Mouse (Mus musculus) v-Abl transformed pro-B cells (cell line): ENCODE data around the gene Etnk2.

Experiments
- in situ Hi-C, 2 experiments: fragments of 400-800 bp; cut with MboI; formaldehyde crosslinking; loops; one replicate each; pipeline ENCODE4 v1.15.1; 2025; ENCODE audit not compliant: unreplicated experiment in 2 of 2

Gene Etnk2

GRCm38 (mm10) chr1:133408880-133409516 lies 45.6 kb downstream of the Etnk2 start:
- in situ Hi-C loops: loop anchor here in 1 of 2 experiments (25.0 kb wide), 1 partner anchor 672 kb away; the partner anchor contains the start of gene Nfasc

- in situ Hi-C loops: loop anchor here in 1 of 2 experiments (25.0 kb wide), 1 partner anchor 672 kb away; the partner anchor contains the start of gene Nfasc
These were observed 46.4 kb downstream of the Etnk2 start for GRCm38 (mm10) chr1:133409786-133410185.

GRCm38 (mm10) chr1:133411506-133412147 lies 48.3 kb downstream of the Etnk2 start:
- in situ Hi-C loops: loop anchor here in 1 of 2 experiments (25.0 kb wide), 1 partner anchor 674 kb away; the partner anchor contains the start of gene Nfasc

- in situ Hi-C loops: loop anchor here in 1 of 2 experiments (25.0 kb wide), 1 partner anchor 676 kb away; the partner anchor contains the start of gene Nfasc
These were observed 49.6 kb downstream of the Etnk2 start for GRCm38 (mm10) chr1:133412941-133413340.

GRCm38 (mm10) chr1:133415086-133415485 lies 51.7 kb downstream of the Etnk2 start:
- in situ Hi-C loops: loop anchor here in 1 of 2 experiments (25.0 kb wide), 1 partner anchor 678 kb away; the partner anchor contains the start of gene Nfasc

- in situ Hi-C loops: loop anchor here in 1 of 2 experiments (25.0 kb wide), 1 partner anchor 678 kb away; the partner anchor contains the start of gene Nfasc
These were observed 52.1 kb downstream of the Etnk2 start for GRCm38 (mm10) chr1:133415505-133415904.

- in situ Hi-C loops: loop anchor here in 1 of 2 experiments (25.0 kb wide), 1 partner anchor 679 kb away; the partner anchor contains the start of gene Nfasc
These were observed 53.1 kb downstream of the Etnk2 start for GRCm38 (mm10) chr1:133416472-133416871.

GRCm38 (mm10) chr1:133417113-133417512 lies 53.7 kb downstream of the Etnk2 start:
- in situ Hi-C loops: loop anchor here in 1 of 2 experiments (25.0 kb wide), 1 partner anchor 680 kb away; the partner anchor contains the start of gene Nfasc

GRCm38 (mm10) chr1:133417539-133417938 lies 54.2 kb downstream of the Etnk2 start:
- in situ Hi-C loops: loop anchor here in 1 of 2 experiments (25.0 kb wide), 1 partner anchor 680 kb away; the partner anchor contains the start of gene Nfasc

GRCm38 (mm10) chr1:133418164-133418800 lies 54.9 kb downstream of the Etnk2 start:
- in situ Hi-C loops: loop anchor here in 1 of 2 experiments (25.0 kb wide), 1 partner anchor 681 kb away; the partner anchor contains the start of gene Nfasc

GRCm38 (mm10) chr1:133419178-133419834 lies 55.9 kb downstream of the Etnk2 start:
- in situ Hi-C loops: loop anchor here in 1 of 2 experiments (25.0 kb wide), 1 partner anchor 682 kb away; the partner anchor contains the start of gene Nfasc

GRCm38 (mm10) chr1:133420491-133420890 lies 57.1 kb downstream of the Etnk2 start:
- in situ Hi-C loops: loop anchor here in 1 of 2 experiments (25.0 kb wide), 1 partner anchor 683 kb away; the partner anchor contains the start of gene Nfasc

GRCm38 (mm10) chr1:133421061-133421460 lies 57.7 kb downstream of the Etnk2 start:
- in situ Hi-C loops: loop anchor here in 1 of 2 experiments (25.0 kb wide), 1 partner anchor 684 kb away; the partner anchor contains the start of gene Nfasc

GRCm38 (mm10) chr1:133421975-133422570 lies 58.7 kb downstream of the Etnk2 start:
- in situ Hi-C loops: loop anchor here in 1 of 2 experiments (25.0 kb wide), 1 partner anchor 685 kb away; the partner anchor contains the start of gene Nfasc

GRCm38 (mm10) chr1:133422615-133423161 lies 59.3 kb downstream of the Etnk2 start:
- in situ Hi-C loops: loop anchor here in 1 of 2 experiments (25.0 kb wide), 1 partner anchor 685 kb away; the partner anchor contains the start of gene Nfasc

GRCm38 (mm10) chr1:133423166-133423542 lies 59.8 kb downstream of the Etnk2 start:
- in situ Hi-C loops: loop anchor here in 1 of 2 experiments (25.0 kb wide), 1 partner anchor 686 kb away; the partner anchor contains the start of gene Nfasc

- in situ Hi-C loops: loop anchor here in 1 of 2 experiments (25.0 kb wide), 1 partner anchor 687 kb away; the partner anchor contains the start of gene Nfasc
These were observed 60.4 kb downstream of the Etnk2 start, which contains the start of gene Sox13 for GRCm38 (mm10) chr1:133423543-133424480. Gene Sox13 (minus strand): TSS chr1:133424377.
